Mouse (Mus musculus) lung, embryonic 14.5 days (tissue): ENCODE data around the gene Ctdnep1. TPM values are rescaled to one million over a fixed set of nuclear protein-coding genes. Genes with fewer than 3 reads are reported as not detected.

Experiments used
- ATAC-seq: fragments of 200-750 bp; cut with Nextera tagmentation; 2 replicates; pipeline ENCODE4 v1.8.0; 2017; ENCODE audit warnings: mild to moderate bottlenecking, moderate TSS enrichment, moderate library complexity; ENCODE audit not compliant: insufficient read depth
- DNase-seq: peaks from one replicate; pipeline ENCODE4 v3.0.0-alpha.2; 2015
- H3K27ac ChIP-seq: fragments of 300-500 bp; sonication (generic); 2 replicates; pipeline ENCODE4 v1.5.1; 2014; ENCODE audit warnings: low read depth, mild to moderate bottlenecking, moderate library complexity
- H3K27me3 ChIP-seq: fragments of 300-500 bp; sonication (generic); 2 replicates; pipeline ENCODE4 v1.6.1; 2014; ENCODE audit warnings: low read length, control low read depth; ENCODE audit not compliant: insufficient read depth
- H3K36me3 ChIP-seq: fragments of 300-500 bp; sonication (generic); 2 replicates; pipeline ENCODE4 v1.6.1; 2014; ENCODE audit warnings: control low read depth; ENCODE audit not compliant: insufficient read depth
- H3K4me1 ChIP-seq: fragments of 300-500 bp; sonication (generic); 2 replicates; pipeline ENCODE4 v1.6.1; 2014; ENCODE audit warnings: antibody characterized with exemption, control low read depth; ENCODE audit not compliant: insufficient read depth
- H3K4me2 ChIP-seq: fragments of 300-500 bp; sonication (generic); 2 replicates; pipeline ENCODE4 v1.6.1; 2014; ENCODE audit warnings: mild to moderate bottlenecking
- H3K4me3 ChIP-seq: fragments of 300-500 bp; sonication (generic); 2 replicates; pipeline ENCODE4 v1.5.1; 2014; ENCODE audit warnings: low read depth, low read length
- H3K9ac ChIP-seq: fragments of 300-500 bp; sonication (generic); 2 replicates; pipeline ENCODE4 v1.6.1; 2014
- H3K9me3 ChIP-seq: fragments of 300-500 bp; sonication (generic); 2 replicates; pipeline ENCODE4 v1.6.1; 2016; ENCODE audit warnings: low read depth, low read length, control low read depth
- CTCF ChIP-seq: IDR thresholded peaks from 2 replicates; pipeline ENCODE4 v1.5.1; 2016; ENCODE audit warnings: antibody characterized with exemption, low read depth
- WGBS: fragments of 180-500 bp; shearing (Covaris S2); extraction: QIAGEN DNeasy Blood & Tissue Kit; methylation state at CpG from one replicate; pipeline ENCODE4 v1.1.7; 2014; 5-methylcytosine and 5-hydroxymethylcytosine counted together
- microRNA counts: library from miRNA; unstranded; fragments of <30 nt; microRNA quantifications from one replicate; lab custom pipeline; 2016
- microRNA-seq: library from miRNA; unstranded; fragments of <30 nt; microRNA quantifications from one replicate; pipeline ENCODE4, GENCODE M21; 2016; ENCODE audit warnings: borderline number of aligned reads
- polyA plus RNA-seq: library from polyadenylated mRNA; unstranded; fragments of >200 nt; fragmentation: Nextera tagmentation; extraction: Ambion mirVana; gene quantifications from 2 replicates; pipeline ENCODE4 v1.2.1, GENCODE M21; 2014

Gene Ctdnep1
- polyA plus RNA-seq, 1 experiment from 2014 or later, result 28.3 TPM

GRCm38 (mm10) chr11:70029130-70029801 lies 48.3 kb downstream of the Ctdnep1 start:
- Histone ChIP-seq H3K36me3 (peaks cover 35% of the 10 kb centered on the region), H3K4me3 (peak overlapping the region; percentile 21), H3K4me1 (peaks cover 35% of the 10 kb centered on the region), H3K27me3 (no peaks in the 10 kb centered on the region), H3K27ac (peak overlapping the region; percentile 76), H3K9me3 (no peaks in the 10 kb centered on the region), H3K4me2 (peak overlapping the region; percentile 65), H3K9ac (no peak overlapping the region)
- no peak for TF ChIP-seq CTCF
- WGBS, result under 1% methylated on average over 20 of the region's 20 CpGs
- ATAC-seq, result peak; percentile 82
- DNase-seq, result peak; percentile 95

- ATAC-seq, result no peak
- TF ChIP-seq CTCF, result no peak
- Histone ChIP-seq H3K9me3 (no peaks in the 10 kb centered on the region), H3K4me2 (peak overlapping the region; percentile 65), H3K4me1 (peaks cover 33% of the 10 kb centered on the region), H3K4me3 (no peak overlapping the region), H3K9ac (no peak overlapping the region), H3K27ac (no peak overlapping the region), H3K36me3 (peaks cover 35% of the 10 kb centered on the region), H3K27me3 (no peaks in the 10 kb centered on the region)
- DNase-seq, result no peak
- WGBS, result 32% methylated on average over 11 of the region's 11 CpGs
Observed at GRCm38 (mm10) chr11:70029829-70030550, 49.0 kb downstream of the Ctdnep1 start.

- no peak for TF ChIP-seq CTCF
- ATAC-seq, result no peak
- Histone ChIP-seq H3K4me3 (no peak overlapping the region), H3K9ac (no peak overlapping the region), H3K4me1 (peaks cover 32% of the 10 kb centered on the region), H3K27me3 (no peaks in the 10 kb centered on the region), H3K4me2 (no peak overlapping the region), H3K9me3 (no peaks in the 10 kb centered on the region), H3K27ac (no peak overlapping the region), H3K36me3 (peaks cover 35% of the 10 kb centered on the region)
- no peak for DNase-seq
- 91% methylated on average over 28 of the region's 28 CpGs for WGBS
Observed at GRCm38 (mm10) chr11:70030651-70031320, 49.8 kb downstream of the Ctdnep1 start.

GRCm38 (mm10) chr11:70031321-70031670 lies 50.3 kb downstream of the Ctdnep1 start:
- ATAC-seq (no peak), DNase-seq (no peak)
- Histone ChIP-seq H3K9me3 (no peaks in the 10 kb centered on the region), H3K36me3 (peaks cover 35% of the 10 kb centered on the region), H3K27ac (no peak overlapping the region), H3K9ac (no peak overlapping the region), H3K27me3 (no peaks in the 10 kb centered on the region), H3K4me1 (peaks cover 26% of the 10 kb centered on the region), H3K4me2 (no peak overlapping the region), H3K4me3 (no peak overlapping the region)
- 96% methylated on average over 11 of the region's 11 CpGs for WGBS
- no peak for TF ChIP-seq CTCF

- ATAC-seq (no peak), DNase-seq (no peak)
- Histone ChIP-seq H3K27ac (no peak overlapping the region), H3K4me1 (no peaks in the 10 kb centered on the region), H3K4me3 (no peak overlapping the region), H3K9me3 (no peaks in the 10 kb centered on the region), H3K36me3 (peaks cover 50% of the 10 kb centered on the region), H3K4me2 (no peak overlapping the region), H3K27me3 (no peaks in the 10 kb centered on the region), H3K9ac (no peak overlapping the region)
- 65% methylated on average over 7 of the region's 7 CpGs for WGBS
- TF ChIP-seq CTCF, result no peak
Observed at GRCm38 (mm10) chr11:70038174-70038573, 57.2 kb downstream of the Ctdnep1 start.

- peaks cover 52% of the 10 kb centered on the region for H3K36me3 ChIP-seq
- no peak for TF ChIP-seq CTCF
- ATAC-seq, result no peak
Observed at GRCm38 (mm10) chr11:70039631-70040030, 58.7 kb downstream of the Ctdnep1 start.

GRCm38 (mm10) chr11:70040184-70040583 lies 59.2 kb downstream of the Ctdnep1 start:
- no peaks in the 10 kb centered on the region for H3K4me1 ChIP-seq
- no peak overlapping the region for H3K4me3 ChIP-seq
- DNase-seq (no peak), ATAC-seq (no peak)
- no peak for TF ChIP-seq CTCF
- WGBS, result 83% methylated on average over 7 of the region's 7 CpGs
- no peak overlapping the region for H3K4me2 ChIP-seq
- no peaks in the 10 kb centered on the region for H3K9me3 ChIP-seq
- H3K27ac ChIP-seq, result no peak overlapping the region
- no peak overlapping the region for H3K9ac ChIP-seq
- H3K36me3 ChIP-seq, result peaks cover 52% of the 10 kb centered on the region
- no peaks in the 10 kb centered on the region for H3K27me3 ChIP-seq

More at GRCm38 (mm10) chr11:70039631-70040030, 58.7 kb downstream of the Ctdnep1 start:
- Histone ChIP-seq H3K9me3 (no peaks in the 10 kb centered on the region), H3K4me3 (no peak overlapping the region), H3K27ac (no peak overlapping the region), H3K9ac (no peak overlapping the region), H3K4me2 (no peak overlapping the region), H3K4me1 (no peaks in the 10 kb centered on the region), H3K27me3 (no peaks in the 10 kb centered on the region)
- WGBS, result 90% methylated on average over 10 of the region's 10 CpGs
- DNase-seq, result no peak

MicroRNA genes within 50 kb of the gene (microRNA counts, 519-probe panel; counts per million panel counts)
- microRNA mmu-miR-324-3p (lab: Ali Mortazavi, UCI) (30.5 counts per million), microRNA mmu-miR-324-5p (lab: Ali Mortazavi, UCI) (3,001 counts per million, percentile 56 among the panel's probes with 10 or more counts)

Small RNA genes lying within 50 kb of the gene (microRNA-seq; reads per million reads assigned to microRNA genes)
- gene Gm44349 (not detected), gene Mir324 (3,974 reads per million, percentile 86 among the genes with 10 or more reads in this experiment)

Other genes with a start within 250 kb of the Ctdnep1 start
- gene Polr2a, start 222.5 kb upstream of the Ctdnep1 start, polyA plus RNA-seq, result 50.4 and 50.5 TPM in 2 replicates
- gene Slc35g3, start 219.2 kb upstream of the Ctdnep1 start, polyA plus RNA-seq, result 0.12 and 0.20 TPM in 2 replicates
- 2.5 TPM in 2 replicates for gene Zbtb4, start 215.2 kb upstream of the Ctdnep1 start, polyA plus RNA-seq
- gene Chrnb1, start 185.2 kb upstream of the Ctdnep1 start, polyA plus RNA-seq, result 12.1 and 14.6 TPM in 2 replicates
- 1.6 TPM in 2 replicates for gene Fgf11, start 179.3 kb upstream of the Ctdnep1 start, polyA plus RNA-seq
- gene Tmem102, start 175.5 kb upstream of the Ctdnep1 start, polyA plus RNA-seq, result 4.3 and 5.0 TPM in 2 replicates
- gene Gm39566, start 165.9 kb upstream of the Ctdnep1 start, polyA plus RNA-seq, result not detected in 2 replicates
- gene Spem2, start 162.7 kb upstream of the Ctdnep1 start, polyA plus RNA-seq, result not detected in 2 replicates
- gene Spem1, start 159.0 kb upstream of the Ctdnep1 start, polyA plus RNA-seq, result not detected in 2 replicates
- 6.6 and 7.8 TPM in 2 replicates for gene Nlgn2, start 143.4 kb upstream of the Ctdnep1 start, polyA plus RNA-seq
- gene Tmem256, start 142.6 kb upstream of the Ctdnep1 start, polyA plus RNA-seq, result 443 and 457 TPM in 2 replicates
- 115 and 118 TPM in 2 replicates for gene Plscr3, start 134.8 kb upstream of the Ctdnep1 start, polyA plus RNA-seq
- 5.9 and 6.1 TPM in 2 replicates for gene Tnk1, start 122.4 kb upstream of the Ctdnep1 start, polyA plus RNA-seq
- not detected in 2 replicates for gene Tmem95, start 103.1 kb upstream of the Ctdnep1 start, polyA plus RNA-seq
- 6.2 and 7.5 TPM in 2 replicates for gene Kctd11, start 99.8 kb upstream of the Ctdnep1 start, polyA plus RNA-seq
- gene Acap1, start 85.6 kb upstream of the Ctdnep1 start, polyA plus RNA-seq, result 0.38 and 0.83 TPM in 2 replicates
- gene 2810408A11Rik, start 80.2 kb upstream of the Ctdnep1 start, polyA plus RNA-seq, result 11.3 and 14.1 TPM in 2 replicates
- gene Neurl4, start 80.1 kb upstream of the Ctdnep1 start, polyA plus RNA-seq, result 12.5 and 13.1 TPM in 2 replicates
- gene Gps2, start 67.3 kb upstream of the Ctdnep1 start, polyA plus RNA-seq, result 67.5 and 78.6 TPM in 2 replicates
- 1,945 and 2,006 TPM in 2 replicates for gene Eif5a, start 59.2 kb upstream of the Ctdnep1 start, polyA plus RNA-seq
- 4.7 and 6.1 TPM in 2 replicates for gene Ybx2, start 45.4 kb upstream of the Ctdnep1 start, polyA plus RNA-seq
- 14.9 and 19.0 TPM in 2 replicates for gene Slc2a4, start 33.0 kb upstream of the Ctdnep1 start, polyA plus RNA-seq
- gene Cldn7, start 16.4 kb upstream of the Ctdnep1 start, polyA plus RNA-seq, result 76.7 and 86.4 TPM in 2 replicates
- gene Elp5, start 1.4 kb downstream of the Ctdnep1 start, polyA plus RNA-seq, result 108 and 113 TPM in 2 replicates
- 444 and 455 TPM in 2 replicates for gene Gabarap, start 10.0 kb downstream of the Ctdnep1 start, polyA plus RNA-seq
- 41.1 and 42.8 TPM in 2 replicates for gene Phf23, start 14.6 kb downstream of the Ctdnep1 start, polyA plus RNA-seq
- 36.2 and 40.8 TPM in 2 replicates for gene Dvl2, start 19.4 kb downstream of the Ctdnep1 start, polyA plus RNA-seq
- gene Acadvl, start 34.3 kb downstream of the Ctdnep1 start, polyA plus RNA-seq, result 57.6 and 58.9 TPM in 2 replicates
- 5.9 and 7.4 TPM in 2 replicates for gene Dlg4, start 35.8 kb downstream of the Ctdnep1 start, polyA plus RNA-seq
- not detected in 2 replicates for gene Asgr1, start 72.9 kb downstream of the Ctdnep1 start, polyA plus RNA-seq
- gene Asgr2, start 111.5 kb downstream of the Ctdnep1 start, polyA plus RNA-seq, result 0.47 and 0.78 TPM in 2 replicates
- 5.9 and 6.4 TPM in 2 replicates for gene Mgl2, start 149.2 kb downstream of the Ctdnep1 start, polyA plus RNA-seq
- 0.18 and 1.1 TPM in 2 replicates for gene Clec10a, start 175.0 kb downstream of the Ctdnep1 start, polyA plus RNA-seq
- 0.23 and 0.63 TPM in 2 replicates for gene Slc16a11, start 231.6 kb downstream of the Ctdnep1 start, polyA plus RNA-seq
- gene Slc16a13, start 239.9 kb downstream of the Ctdnep1 start, polyA plus RNA-seq, result 4.4 and 6.2 TPM in 2 replicates
- 30.3 and 30.9 TPM in 2 replicates for gene Bcl6b, start 248.6 kb downstream of the Ctdnep1 start, polyA plus RNA-seq